Mouse (Mus musculus) midbrain, embryonic 10.5 days (tissue): ENCODE measurements around the gene Krt77. TPM values are rescaled to one million over a fixed set of nuclear protein-coding genes. Genes with fewer than 3 reads are reported as not detected.

Experiments
- DNase-seq: peaks from one replicate; pipeline ENCODE4 v3.0.0-alpha.2; 2017; ENCODE audit warnings: low spot score
- H3K27ac ChIP-seq: fragments of 300-500 bp; sonication (generic); replicated peaks from 2 replicates; pipeline ENCODE4 v1.5.1; 2016; ENCODE audit warnings: mild to moderate bottlenecking
- H3K27me3 ChIP-seq: fragments of 300-500 bp; sonication (generic); 2 replicates; pipeline ENCODE4 v1.6.1; 2016; ENCODE audit warnings: low read depth, mild to moderate bottlenecking; ENCODE audit not compliant: poor library complexity, severe bottlenecking
- H3K36me3 ChIP-seq: fragments of 300-500 bp; sonication (generic); 2 replicates; pipeline ENCODE4 v1.6.1; 2016; ENCODE audit warnings: mild to moderate bottlenecking, moderate library complexity
- H3K4me1 ChIP-seq: fragments of 300-500 bp; sonication (generic); 2 replicates; pipeline ENCODE4 v1.6.1; 2016
- H3K4me3 ChIP-seq: fragments of 300-500 bp; sonication (generic); 2 replicates; pipeline ENCODE4 v1.5.1; 2016; ENCODE audit warnings: mild to moderate bottlenecking, moderate library complexity
- H3K9me3 ChIP-seq: fragments of 300-500 bp; sonication (generic); replicated peaks from 2 replicates; pipeline ENCODE4 v1.6.1; 2016; ENCODE audit warnings: mild to moderate bottlenecking
- WGBS: fragments of 180-500 bp; shearing (Covaris S2); methylation state at CpG from one replicate; pipeline ENCODE4 v1.1.7; 2016; 5-methylcytosine and 5-hydroxymethylcytosine counted together
- microRNA-seq: library from miRNA; unstranded; fragments of <30 nt; microRNA quantifications from one replicate; pipeline ENCODE4, GENCODE M21; 2017
- polyA plus RNA-seq: library from polyadenylated mRNA; unstranded; fragments of >200 nt; fragmentation: Nextera tagmentation; extraction: Ambion mirVana; gene quantifications from 2 replicates; pipeline ENCODE4 v1.2.1, GENCODE M21; 2016

The Krt77 gene
- polyA plus RNA-seq, 1 experiment from 2014 or later: not detected

DNA sequence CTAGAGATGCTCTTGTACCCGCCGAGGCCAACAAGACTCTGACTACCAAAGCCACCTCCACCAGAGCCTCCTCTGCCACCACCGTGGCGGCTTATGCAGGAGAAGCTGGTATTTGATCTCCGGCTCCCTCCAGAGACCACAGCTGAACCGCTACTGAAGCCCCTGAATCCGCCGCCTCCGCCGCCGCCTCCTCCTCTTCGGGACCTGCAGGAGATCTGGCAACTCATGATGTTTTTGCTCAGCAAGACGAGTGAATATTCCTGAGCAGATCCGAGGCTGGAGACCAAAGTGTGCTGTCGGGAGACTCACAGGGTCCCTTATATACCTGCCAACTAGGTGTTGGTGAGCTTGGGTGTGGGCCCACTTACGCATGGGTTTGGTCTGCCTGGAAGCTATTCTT is 51.6 kb downstream of the Krt77 start, which contains the start of gene Krt2:
TSS of gene Krt2 (minus strand) at position 295 of the 400 bp plus-strand sequence.
- DNase-seq: no peak
- Histone ChIP-seq H3K27me3 (no peaks in the 10 kb centered on the region), H3K36me3 (no peaks in the 10 kb centered on the region), H3K27ac (no peak within 1 kb of the TSS), H3K4me1 (no peaks in the 10 kb centered on the region), H3K9me3 (no peaks in the 10 kb centered on the region), H3K4me3 (no peak within 1 kb of the TSS)
- 81% methylated on average over 16 of the region's 16 CpGs for WGBS

Small RNAs within 50 kb of the gene (microRNA-seq; reads per million reads assigned to microRNA genes)
- gene Gm44356: not detected

Other genes with a start within 250 kb of the Krt77 start
- gene Gm5414, start 241.5 kb downstream of the Krt77 start, polyA plus RNA-seq: not detected in 2 replicates
- gene Gm5478, start 222.3 kb downstream of the Krt77 start, polyA plus RNA-seq: not detected in 2 replicates
- gene Krt6b, start 189.4 kb downstream of the Krt77 start, polyA plus RNA-seq: not detected in 2 replicates
- gene Krt6a, start 175.4 kb downstream of the Krt77 start, polyA plus RNA-seq: not detected in 2 replicates
- 0.11 and 0.22 TPM in 2 replicates for gene Krt5, start 156.8 kb downstream of the Krt77 start, polyA plus RNA-seq
- not detected in 2 replicates for gene Krt71, start 126.6 kb downstream of the Krt77 start, polyA plus RNA-seq
- not detected in 2 replicates for gene Krt72, start 83.2 kb downstream of the Krt77 start, polyA plus RNA-seq
- 0.07 TPM in 1 of 2 replicates, not detected in the other for gene Krt73, start 67.4 kb downstream of the Krt77 start, polyA plus RNA-seq
- gene Krt2, start 51.5 kb downstream of the Krt77 start, polyA plus RNA-seq: not detected in 2 replicates
- 1.1 and 1.2 TPM in 2 replicates for gene Krt1, start 18.9 kb downstream of the Krt77 start, polyA plus RNA-seq
- gene Krt76, start 23.2 kb upstream of the Krt77 start, polyA plus RNA-seq: not detected in 2 replicates
- not detected in 2 replicates for gene Krt4, start 55.0 kb upstream of the Krt77 start, polyA plus RNA-seq
- gene Krt79, start 70.6 kb upstream of the Krt77 start, polyA plus RNA-seq: 0.07 and 0.20 TPM in 2 replicates
- not detected in 2 replicates for gene Krt78, start 84.6 kb upstream of the Krt77 start, polyA plus RNA-seq
- gene Krt8, start 134.8 kb upstream of the Krt77 start, polyA plus RNA-seq: 18.5 and 21.9 TPM in 2 replicates
- 11.4 and 21.0 TPM in 2 replicates for gene Krt18, start 158.5 kb upstream of the Krt77 start, polyA plus RNA-seq
- gene Eif4b, start 204.1 kb upstream of the Krt77 start, polyA plus RNA-seq: 113 and 125 TPM in 2 replicates
- 8.9 and 9.4 TPM in 2 replicates for gene Tns2, start 230.7 kb upstream of the Krt77 start, polyA plus RNA-seq